Mouse (Mus musculus): ENCODE results near the gene Cpa5. TPM values are rescaled to one million over a fixed set of nuclear protein-coding genes. Genes with fewer than 3 reads are reported as not detected.

Gene Cpa5
- not detected in 2 replicates for total RNA-seq (2014; fragmentation: Nextera tagmentation)
- not detected in 2 replicates for total RNA-seq (2017)

DNA sequence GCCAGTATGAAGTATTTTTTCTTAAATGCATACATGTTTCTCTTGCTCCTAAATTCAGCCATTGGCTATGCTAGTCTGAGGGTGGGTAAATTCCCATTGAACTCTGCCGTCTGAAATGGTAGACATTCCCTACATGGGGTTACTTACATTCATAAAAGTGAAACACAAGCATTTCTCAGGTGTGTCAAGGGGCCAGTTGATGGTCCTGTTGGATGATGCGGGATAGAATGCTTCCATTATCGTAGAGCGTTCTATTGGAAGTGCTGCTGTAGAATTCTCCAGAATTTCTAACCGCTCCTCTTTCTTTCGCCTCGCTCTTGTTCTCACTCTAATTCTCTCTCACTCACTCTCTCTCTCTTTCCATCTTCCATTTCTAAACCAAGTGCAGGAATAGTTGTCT lies at the start of gene Cpa5:
TSS of gene Cpa5 (plus strand) at position 301 of the 400 bp plus-strand sequence.
- no peak for ATAC-seq (replicated peaks; ENCODE audit: poor library complexity, severe bottlenecking)

DNA sequence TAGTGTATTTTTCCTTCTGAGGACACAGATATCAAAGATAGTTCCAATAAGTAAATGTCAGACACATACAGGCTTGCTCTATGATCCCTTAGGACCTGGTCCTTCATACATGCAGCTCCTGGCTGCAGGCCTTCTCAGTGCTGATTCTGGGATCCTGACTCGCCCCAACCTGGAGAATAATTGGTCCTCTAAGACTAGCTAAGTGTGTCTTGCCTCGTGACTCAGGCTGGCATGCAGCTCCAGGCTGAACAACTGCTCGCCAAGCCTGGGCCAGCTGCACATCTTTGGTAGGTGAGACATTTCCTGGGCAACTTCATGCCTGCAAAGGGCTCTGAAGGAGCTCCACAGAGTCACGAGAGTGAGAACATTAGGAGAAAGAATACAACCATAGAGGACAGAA lies 48.7 kb upstream of the Cpa5 start:
- no peak for ATAC-seq (replicated peaks; ENCODE audit: poor library complexity, severe bottlenecking)

DNA sequence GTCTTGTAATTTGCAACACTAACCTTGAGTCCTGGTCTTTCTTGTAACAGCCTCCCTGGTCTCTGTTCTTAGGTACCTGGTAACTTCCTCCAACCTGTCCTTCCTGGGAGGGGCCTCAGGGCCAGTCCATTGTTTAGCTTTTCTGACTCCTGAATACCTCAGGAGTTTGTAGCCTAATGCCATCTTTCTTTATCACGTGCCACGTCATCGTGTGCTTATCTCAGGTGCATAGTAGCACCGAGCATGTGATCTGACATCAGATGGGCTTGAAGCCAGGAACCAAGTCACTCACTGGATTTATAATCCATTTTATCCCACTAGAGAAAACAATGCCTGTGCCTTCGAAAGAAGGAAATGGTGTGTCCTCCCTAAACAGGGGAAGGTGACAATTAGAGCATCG lies 47.2 kb upstream of the Cpa5 start:
- ATAC-seq (replicated peaks; ENCODE audit: poor library complexity, severe bottlenecking) = no peak

GRCm38 (mm10) chr6:30564051-30564450 lies 46.8 kb upstream of the Cpa5 start:
- no peak for ATAC-seq (replicated peaks; ENCODE audit: poor library complexity, severe bottlenecking)

DNA sequence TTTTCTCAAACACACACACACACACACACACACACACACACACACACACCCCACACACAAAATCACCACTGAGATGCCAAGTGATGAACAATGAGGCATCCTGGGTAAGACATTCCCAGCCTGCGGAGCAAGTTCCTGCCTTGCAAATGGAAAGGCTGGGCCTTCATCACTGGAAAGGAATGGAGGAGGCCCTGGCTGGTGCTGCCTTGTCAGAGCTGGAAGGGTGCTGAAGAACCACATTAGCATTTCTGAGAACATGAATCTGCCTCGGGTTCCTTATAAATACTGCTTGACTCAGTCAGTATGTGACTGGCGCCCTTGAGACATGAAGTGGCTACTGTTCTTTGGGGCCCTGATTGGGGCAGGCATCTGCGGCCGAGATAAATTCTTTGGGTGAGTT lies 42.7 kb upstream of the Cpa5 start, which contains the start of gene Cpa4:
TSS of gene Cpa4 (plus strand) at position 301 of the 400 bp plus-strand sequence.
- ATAC-seq (replicated peaks; ENCODE audit: poor library complexity, severe bottlenecking) = no peak

GRCm38 (mm10) chr6:30569331-30569730 lies 41.5 kb upstream of the Cpa5 start:
- ATAC-seq (replicated peaks; ENCODE audit: poor library complexity, severe bottlenecking) = no peak

- ATAC-seq (replicated peaks; ENCODE audit: poor library complexity, severe bottlenecking) = no peak
Observed at GRCm38 (mm10) chr6:30570012-30570411, 40.8 kb upstream of the Cpa5 start.

GRCm38 (mm10) chr6:30572456-30573311 lies 38.1 kb upstream of the Cpa5 start:
- ATAC-seq (replicated peaks; ENCODE audit: poor library complexity, severe bottlenecking) = no peak

- no peak for ATAC-seq (replicated peaks; ENCODE audit: poor library complexity, severe bottlenecking)
Observed at GRCm38 (mm10) chr6:30573380-30573779, 37.4 kb upstream of the Cpa5 start.

DNA sequence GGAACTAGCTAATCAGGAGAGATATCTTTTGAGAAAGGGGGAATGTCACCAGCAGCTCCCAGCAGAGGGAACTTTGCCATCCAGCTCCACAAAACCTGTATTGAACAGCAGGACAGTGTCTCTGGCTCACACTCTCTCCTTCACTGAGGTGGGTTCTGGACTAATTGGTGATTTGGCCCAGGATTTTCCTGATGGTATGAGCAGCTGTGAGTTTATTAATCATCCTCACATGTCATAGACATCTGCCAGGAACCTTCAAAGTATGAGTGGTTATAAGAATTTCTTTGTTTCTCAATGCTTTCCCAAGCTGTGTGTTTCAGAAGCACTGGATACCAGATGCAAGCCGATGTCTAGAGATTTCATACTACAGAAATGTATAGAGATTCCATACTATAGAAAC lies 35.9 kb upstream of the Cpa5 start:
- no peak for ATAC-seq (replicated peaks; ENCODE audit: poor library complexity, severe bottlenecking)

DNA sequence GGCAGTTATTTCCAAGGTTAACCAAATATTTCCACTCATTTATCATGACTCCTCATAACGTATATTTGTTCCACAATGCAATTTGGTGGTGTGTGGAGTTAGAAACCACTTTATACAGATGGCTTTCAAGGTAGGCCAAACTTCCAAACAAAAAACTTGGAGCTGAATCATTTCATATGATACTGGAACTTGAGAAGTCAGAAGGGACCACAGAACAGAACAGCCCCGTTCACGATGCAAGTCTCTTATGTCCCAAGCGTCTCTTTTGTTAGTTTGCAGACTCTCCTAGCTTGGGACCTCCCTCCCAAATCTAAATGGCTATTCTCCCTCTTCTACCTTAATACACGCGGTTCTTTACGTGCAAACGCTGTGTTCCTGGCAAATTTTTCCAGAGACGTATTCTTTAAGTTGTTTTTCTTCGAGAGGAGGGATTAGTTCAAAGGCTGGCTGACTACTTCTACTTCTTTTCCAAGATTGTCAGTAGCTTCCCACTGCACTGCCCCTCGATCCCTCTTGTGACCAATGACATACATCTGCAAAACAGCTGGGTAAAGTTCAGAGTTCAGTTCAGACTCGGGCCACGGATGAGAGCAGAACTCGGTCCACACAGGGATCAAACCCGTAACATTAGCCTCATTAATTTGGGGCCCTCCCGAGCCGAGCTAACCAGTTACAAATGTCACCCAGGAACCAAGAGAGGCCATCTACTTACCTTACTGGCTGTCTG lies 34.2 kb upstream of the Cpa5 start:
- no peak for ATAC-seq (replicated peaks; ENCODE audit: poor library complexity, severe bottlenecking)

GRCm38 (mm10) chr6:30579961-30580840 lies 30.6 kb upstream of the Cpa5 start:
- no peak for ATAC-seq (replicated peaks; ENCODE audit: poor library complexity, severe bottlenecking)

GRCm38 (mm10) chr6:30580841-30581176 lies 30.0 kb upstream of the Cpa5 start:
- ATAC-seq (replicated peaks; ENCODE audit: poor library complexity, severe bottlenecking) = no peak

DNA sequence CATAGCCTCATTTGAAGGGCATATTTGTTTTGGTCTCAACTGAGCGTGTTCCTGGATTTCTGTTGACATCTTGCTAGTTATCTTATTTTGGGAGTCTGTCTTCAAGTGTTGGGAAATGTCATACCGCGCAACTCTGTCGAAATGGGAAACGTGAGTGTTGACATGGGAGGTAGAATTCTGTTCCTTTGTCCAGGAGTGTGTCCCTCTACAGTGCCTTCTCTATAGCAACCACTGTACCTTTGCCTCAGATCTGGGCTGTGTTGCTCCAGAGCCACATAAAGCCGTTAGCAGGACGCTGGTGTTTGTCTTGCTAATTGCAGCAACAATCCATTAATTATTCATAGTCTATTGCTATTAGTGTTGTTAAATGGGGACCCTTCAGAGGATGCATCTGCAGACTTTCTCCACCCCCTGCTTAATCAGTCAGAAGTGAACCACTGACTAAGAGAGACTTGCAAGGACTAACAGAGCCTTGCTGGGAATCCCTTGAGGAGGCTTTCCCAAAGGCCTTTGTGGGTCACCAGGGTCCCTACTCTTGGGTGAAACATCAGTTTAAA lies 23.8 kb upstream of the Cpa5 start:
- peak; percentile 96 for ATAC-seq (replicated peaks; ENCODE audit: poor library complexity, severe bottlenecking)

DNA sequence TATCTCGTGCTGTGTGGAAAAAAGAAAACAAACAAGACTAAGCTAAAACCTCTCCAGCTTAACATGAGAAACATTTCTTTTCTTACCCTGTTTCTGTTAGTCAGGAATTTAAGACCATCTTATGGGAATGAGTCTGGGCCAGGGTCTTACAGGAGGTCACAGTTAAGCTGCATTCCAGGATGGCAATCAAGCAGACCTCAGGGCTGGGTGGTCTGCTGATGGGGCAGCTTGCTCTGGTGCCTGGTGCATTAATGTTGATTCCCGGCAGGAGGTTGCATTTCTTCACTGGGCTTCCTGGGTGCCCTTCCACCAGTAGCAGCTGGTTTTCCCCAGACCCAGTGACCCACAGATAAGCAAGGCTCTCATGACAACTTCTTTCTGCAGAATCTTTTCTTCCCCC lies 21.0 kb upstream of the Cpa5 start:
- ATAC-seq (replicated peaks; ENCODE audit: poor library complexity, severe bottlenecking) = no peak

DNA sequence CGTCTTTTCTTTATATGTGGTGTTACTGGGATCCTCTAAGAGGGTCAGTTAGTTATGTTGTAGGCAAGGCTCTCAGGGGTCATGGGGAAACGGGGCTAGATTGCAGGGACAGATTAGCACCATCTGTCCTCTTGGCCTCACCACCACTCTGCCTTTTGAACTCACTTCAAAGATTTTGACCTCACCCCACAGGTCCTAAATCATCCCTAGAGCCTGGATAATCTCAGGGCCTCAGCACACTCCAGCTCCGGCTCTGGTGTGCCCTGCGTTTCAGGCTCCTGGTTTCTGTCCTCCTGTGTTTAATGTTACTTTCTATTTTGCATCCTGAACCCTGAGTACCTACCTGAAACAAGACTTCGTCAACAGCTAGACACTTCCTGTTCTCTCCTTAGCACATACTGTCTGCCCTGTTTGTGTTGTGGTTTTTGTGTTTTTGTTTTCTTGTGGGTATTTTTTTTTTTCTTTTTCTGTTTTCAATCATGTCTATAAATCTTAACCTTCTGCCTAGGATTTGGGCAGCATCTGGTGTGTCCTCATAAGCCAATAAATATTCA lies 18.9 kb upstream of the Cpa5 start:
- no peak for ATAC-seq (replicated peaks; ENCODE audit: poor library complexity, severe bottlenecking)

- peak; percentile 30; the same call in 1 of the 2 replicates for ATAC-seq (replicated peaks; ENCODE audit: poor library complexity, severe bottlenecking)
Observed at GRCm38 (mm10) chr6:30592417-30592974, 18.3 kb upstream of the Cpa5 start.

- ATAC-seq (replicated peaks; ENCODE audit: poor library complexity, severe bottlenecking) = no peak
Observed at GRCm38 (mm10) chr6:30594364-30594763, 16.4 kb upstream of the Cpa5 start.

DNA sequence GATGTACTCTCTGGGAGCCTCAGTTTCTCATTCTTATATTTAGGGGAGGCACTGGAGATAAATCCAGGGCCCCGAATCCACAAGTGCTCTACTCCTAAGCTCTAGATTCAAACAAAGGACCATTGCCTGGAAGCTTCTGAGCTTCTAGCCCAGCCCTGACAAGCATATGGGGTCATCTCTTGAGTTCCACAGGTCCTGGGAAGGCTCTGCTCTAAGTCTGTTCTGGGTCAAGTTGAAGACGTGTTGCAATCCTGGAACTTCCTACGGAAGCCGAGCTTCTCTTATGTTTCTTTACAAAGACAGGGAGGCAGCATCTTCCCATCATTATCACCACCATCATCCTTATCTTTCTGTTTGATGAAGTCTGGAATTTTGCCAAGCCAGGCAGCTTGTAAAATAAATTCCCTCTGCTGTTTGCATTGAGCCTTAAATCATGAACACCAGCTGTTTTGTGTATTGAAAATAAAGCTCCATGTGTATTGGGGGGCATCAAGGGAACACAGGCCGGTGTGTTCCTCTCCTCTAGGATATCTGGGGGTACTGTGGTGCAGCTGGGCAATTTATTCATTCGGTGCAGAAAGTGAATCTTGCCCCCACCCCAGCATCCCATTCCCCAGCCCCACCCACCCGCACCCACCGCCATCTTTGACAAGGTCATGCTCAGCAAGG lies 14.4 kb upstream of the Cpa5 start:
- ATAC-seq (replicated peaks; ENCODE audit: poor library complexity, severe bottlenecking) = no peak

Measured in granulocyte monocyte progenitor cell, adult 5-6 weeks (primary cell).